Mouse (Mus musculus) bone marrow macrophage, adult 2 months (primary cell): ENCODE measurements around the gene Pspn. TPM values are rescaled to one million over a fixed set of nuclear protein-coding genes. Genes with fewer than 3 reads are reported as not detected.

ENCODE experiments used
- H3K27ac ChIP-seq: 2 replicates; pipeline ENCODE4 v1.5.1; 2012; ENCODE audit warnings: low read depth, low read length; ENCODE audit not compliant: insufficient read depth
- H3K4me1 ChIP-seq: 2 replicates; pipeline ENCODE4 v1.6.1; 2012; ENCODE audit warnings: low read length; ENCODE audit not compliant: control insufficient read depth, insufficient read depth
- H3K4me3 ChIP-seq: 2 replicates; pipeline ENCODE4 v1.5.1; 2012; ENCODE audit warnings: mild to moderate bottlenecking, low read length, moderate library complexity; ENCODE audit not compliant: insufficient read depth
- CTCF ChIP-seq: IDR thresholded peaks from 2 replicates; pipeline ENCODE4 v1.5.1; 2012; ENCODE audit warnings: low read depth, mild to moderate bottlenecking, low read length, moderate library complexity
- POLR2A ChIP-seq: IDR thresholded peaks from 2 replicates; pipeline ENCODE4 v1.6.1; 2012; ENCODE audit warnings: mild to moderate bottlenecking, low read depth, low read length, borderline replicate concordance
- polyA plus RNA-seq: library from polyadenylated mRNA; stranded (reverse); fragments of >200 nt; gene quantifications from 2 replicates; pipeline ENCODE4 v1.2.4, GENCODE M21; 2012; ENCODE audit not compliant: missing spikeins, insufficient read depth, insufficient read length

The Pspn gene
- polyA plus RNA-seq, 1 experiment: not detected

DNA sequence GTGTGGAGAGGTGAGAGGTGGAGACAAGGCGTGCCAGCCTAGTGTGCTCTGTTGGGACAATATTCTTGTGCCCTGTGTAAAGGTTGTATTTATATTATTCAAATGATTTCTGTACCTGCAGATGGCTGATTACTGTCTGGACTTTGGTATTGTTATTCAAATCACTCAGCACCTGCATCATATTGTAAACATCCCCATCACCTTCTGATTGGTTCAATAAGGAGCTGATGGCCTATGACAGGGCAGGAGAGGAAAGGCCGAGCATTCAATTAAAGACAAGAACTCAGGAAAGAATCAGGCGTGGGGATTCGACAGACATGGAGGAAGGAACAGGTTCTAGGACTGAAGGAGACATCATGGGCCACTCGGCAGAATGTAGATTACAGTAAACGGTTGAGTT is 36.2 kb downstream of the Pspn start:
- no peak for TF ChIP-seq POLR2A
- no peak for TF ChIP-seq CTCF
- Histone ChIP-seq H3K27ac (no peak overlapping the region), H3K4me1 (peaks cover 11% of the 10 kb centered on the region), H3K4me3 (no peak overlapping the region)

DNA sequence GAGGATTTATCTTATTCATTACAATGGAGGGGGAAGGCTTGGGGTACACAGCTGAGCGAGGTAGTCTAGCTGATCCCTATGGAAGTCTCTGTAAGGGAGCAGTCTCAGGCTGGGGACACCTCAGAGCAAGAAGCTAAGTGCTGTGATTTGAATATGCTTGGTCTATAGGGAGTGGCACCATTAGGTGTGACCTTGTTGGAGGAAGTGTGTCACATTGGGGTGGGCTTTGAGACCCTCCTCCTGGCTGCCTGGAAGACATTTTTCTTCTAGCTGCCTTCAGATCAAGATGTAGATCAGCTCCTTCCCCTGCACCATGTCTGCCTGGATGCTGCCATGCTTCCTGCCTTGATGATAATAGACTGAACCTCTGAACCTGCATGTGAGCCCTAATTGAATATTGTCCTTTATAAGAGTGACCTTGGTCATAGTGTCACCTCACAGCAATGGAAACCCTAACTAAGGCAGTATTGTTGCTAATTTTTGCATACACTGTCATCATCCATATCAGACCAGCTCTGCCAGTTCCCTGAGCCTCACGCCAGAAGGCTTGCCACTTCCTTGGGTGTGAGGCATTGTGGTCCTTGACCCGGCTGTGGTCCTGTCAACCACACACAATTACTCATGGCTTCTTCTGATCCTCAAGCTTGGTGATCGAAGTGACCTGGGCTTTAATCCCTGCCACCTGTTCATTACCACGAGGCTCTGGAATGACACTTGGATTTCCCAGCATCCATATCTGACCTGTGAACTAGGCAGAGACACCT is 37.0 kb downstream of the Pspn start:
- no peak overlapping the region for H3K27ac ChIP-seq
- H3K4me1 ChIP-seq: peaks cover 14% of the 10 kb centered on the region
- no peak for TF ChIP-seq POLR2A
- no peak for TF ChIP-seq CTCF
- no peak overlapping the region for H3K4me3 ChIP-seq

DNA sequence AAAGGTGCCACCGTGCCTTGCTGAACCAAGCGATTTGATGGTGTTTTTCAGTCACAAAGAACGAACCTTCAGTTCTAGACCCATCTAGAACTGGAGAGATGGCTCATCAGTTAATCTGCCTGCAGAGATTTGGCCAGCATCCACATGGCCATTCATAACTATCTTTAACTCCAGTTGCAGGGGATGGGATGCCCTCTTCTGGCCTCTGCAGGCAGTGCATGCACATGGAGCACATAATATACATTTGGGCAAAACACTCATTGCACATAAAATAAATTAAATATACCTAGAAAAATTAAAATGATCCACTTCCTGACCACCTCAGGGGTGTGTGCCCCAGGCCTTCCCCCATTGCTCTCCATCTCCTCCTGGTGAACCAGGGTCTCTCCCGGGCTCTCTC is 37.9 kb downstream of the Pspn start:
- Histone ChIP-seq H3K4me3 (no peak overlapping the region), H3K27ac (no peak overlapping the region), H3K4me1 (peaks cover 17% of the 10 kb centered on the region)
- TF ChIP-seq CTCF (no peak), POLR2A (no peak)

GRCm38 (mm10) chr17:56958667-56959066 is 41.2 kb downstream of the Pspn start:
- TF ChIP-seq CTCF: no peak
- TF ChIP-seq POLR2A: no peak

DNA sequence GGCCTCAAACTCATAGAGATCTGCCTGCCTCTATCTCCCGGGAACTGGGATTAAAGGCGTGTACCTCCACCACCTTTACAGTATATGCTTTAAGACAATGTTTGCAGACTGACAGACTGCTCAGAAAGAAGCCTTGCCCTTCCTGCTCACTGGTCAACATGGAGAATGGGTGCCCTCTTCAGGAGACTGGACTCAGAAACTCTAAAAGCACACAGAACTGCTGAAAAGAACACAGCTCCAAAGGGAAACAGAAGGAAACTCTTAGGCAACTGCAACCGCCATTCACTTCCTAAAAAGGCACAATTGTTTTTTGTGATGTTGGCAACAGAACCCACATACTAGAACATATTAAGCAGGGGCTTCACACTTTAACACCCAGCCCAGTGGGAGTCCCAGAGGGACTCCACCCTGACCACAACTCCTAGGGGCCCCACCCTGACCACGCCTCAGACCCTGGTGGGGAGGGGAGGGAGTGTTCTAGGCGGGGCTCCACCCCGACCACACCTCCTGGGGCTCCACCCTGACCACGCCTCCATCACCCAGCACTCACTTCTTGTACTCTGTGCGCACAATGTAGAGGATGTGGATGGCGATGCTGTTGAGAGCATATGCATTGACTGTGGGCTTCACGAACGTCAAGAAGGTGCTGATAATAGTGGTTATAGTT is 41.9 kb downstream of the Pspn start:
- Histone ChIP-seq H3K4me1 (peaks cover 6% of the 10 kb centered on the region), H3K4me3 (peak overlapping the region; percentile 21), H3K27ac (peak overlapping the region; percentile 46)
- TF ChIP-seq CTCF (no peak), POLR2A (no peak)

More at GRCm38 (mm10) chr17:56958667-56959066, 41.2 kb downstream of the Pspn start:
- no peak overlapping the region for H3K4me3 ChIP-seq
- H3K4me1 ChIP-seq: peaks cover 6% of the 10 kb centered on the region
- no peak overlapping the region for H3K27ac ChIP-seq

DNA sequence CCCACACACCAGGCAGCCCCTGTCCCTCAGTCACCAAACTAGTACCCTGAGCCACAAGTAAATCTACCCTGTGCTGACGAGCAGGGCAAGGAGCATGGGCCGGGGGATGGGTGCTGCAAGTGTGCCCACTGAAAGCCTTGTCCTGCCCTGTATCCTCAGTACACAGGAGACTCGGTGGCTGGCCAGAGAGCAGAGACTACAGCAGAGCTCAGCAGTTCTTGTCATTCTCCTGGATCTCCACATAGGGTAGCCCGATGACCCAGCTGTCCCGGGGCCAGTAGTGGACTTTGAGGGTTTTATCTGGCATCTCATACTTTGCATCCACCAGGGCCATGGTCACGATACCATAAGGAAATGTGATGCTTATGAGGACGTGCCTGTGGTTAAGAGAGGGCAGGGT is 44.9 kb downstream of the Pspn start:
- Histone ChIP-seq H3K4me1 (peaks cover 6% of the 10 kb centered on the region), H3K4me3 (no peak overlapping the region), H3K27ac (no peak overlapping the region)
- TF ChIP-seq POLR2A (no peak), CTCF (no peak)

DNA sequence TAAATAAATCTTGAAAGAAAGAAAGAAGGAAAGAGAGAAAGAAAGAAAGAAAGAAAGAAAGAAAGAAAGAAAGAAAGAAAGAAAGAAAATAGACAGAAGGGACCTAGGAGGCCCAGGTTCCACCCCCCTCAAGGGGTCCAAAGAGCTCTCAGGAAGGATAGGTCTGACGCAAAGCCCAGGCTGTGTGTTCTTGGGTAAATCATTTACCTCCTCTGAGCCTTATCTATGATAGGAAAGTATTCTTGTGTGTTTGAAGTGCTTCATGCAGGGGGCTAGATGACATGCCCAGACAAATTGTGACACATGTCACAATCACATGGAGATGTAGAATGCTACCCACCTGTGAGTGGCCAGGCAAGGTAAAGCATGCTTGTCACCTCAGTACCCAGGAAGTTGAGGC is 47.2 kb downstream of the Pspn start:
- Histone ChIP-seq H3K4me3 (no peak overlapping the region), H3K4me1 (peaks cover 3% of the 10 kb centered on the region; the same call in 1 of the 2 replicates), H3K27ac (no peak overlapping the region)
- TF ChIP-seq POLR2A (no peak), CTCF (no peak)

DNA sequence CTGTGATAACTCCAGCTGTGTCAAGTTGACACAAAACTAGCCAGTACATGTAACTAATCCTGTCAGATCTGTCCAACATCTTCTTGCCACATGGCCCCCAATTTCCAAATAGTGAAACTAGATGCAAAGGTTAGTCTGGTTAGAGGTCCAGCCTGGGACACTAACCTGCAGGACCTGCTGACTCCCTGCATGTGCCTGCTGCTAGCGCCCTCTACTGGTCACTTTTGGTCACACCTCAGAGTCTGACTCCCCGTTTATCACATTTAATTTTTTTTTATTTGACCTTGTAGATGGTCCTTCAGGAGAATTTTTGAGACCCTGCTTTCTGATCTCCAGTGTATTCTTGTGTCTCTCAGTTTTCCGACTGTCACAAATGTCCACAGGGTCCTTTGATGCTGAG is 48.9 kb downstream of the Pspn start:
- Histone ChIP-seq H3K4me3 (no peak overlapping the region), H3K27ac (no peak overlapping the region), H3K4me1 (no peaks in the 10 kb centered on the region)
- no peak for TF ChIP-seq POLR2A
- TF ChIP-seq CTCF: peak; percentile 99

Other genes starting within 250 kb of the Pspn start
- 0.55 and 0.80 TPM in 2 replicates for gene Nrtn, start 242.5 kb downstream of the Pspn start, polyA plus RNA-seq
- 21.4 and 24.9 TPM in 2 replicates for gene Dus3l, start 235.3 kb downstream of the Pspn start, polyA plus RNA-seq
- gene Prr22, start 229.8 kb downstream of the Pspn start, polyA plus RNA-seq: not detected in 2 replicates
- gene Rfx2, start 169.0 kb downstream of the Pspn start, polyA plus RNA-seq: 1.1 and 1.2 TPM in 2 replicates
- gene Acsbg2, start 125.6 kb downstream of the Pspn start, polyA plus RNA-seq: not detected in 2 replicates
- gene 1700061G19Rik, start 124.5 kb downstream of the Pspn start, polyA plus RNA-seq: not detected in 2 replicates
- gene Mllt1, start 64.6 kb downstream of the Pspn start, polyA plus RNA-seq: 10.8 and 15.5 TPM in 2 replicates
- not detected in 2 replicates for gene Acer1, start 17.9 kb downstream of the Pspn start, polyA plus RNA-seq
- gene Clpp, start 9.7 kb downstream of the Pspn start, polyA plus RNA-seq: 18.1 and 19.6 TPM in 2 replicates
- gene Alkbh7, start 2.7 kb downstream of the Pspn start, polyA plus RNA-seq: 12.5 and 13.6 TPM in 2 replicates
- gene Gtf2f1, start 11.3 kb upstream of the Pspn start, polyA plus RNA-seq: 57.7 and 61.5 TPM in 2 replicates
- gene Gm17949, start 11.5 kb upstream of the Pspn start, polyA plus RNA-seq: not detected in 2 replicates
- gene Khsrp, start 31.5 kb upstream of the Pspn start, polyA plus RNA-seq: 75.7 and 76.5 TPM in 2 replicates
- not detected in 2 replicates for gene Slc25a41, start 41.6 kb upstream of the Pspn start, polyA plus RNA-seq
- gene Crb3, start 59.1 kb upstream of the Pspn start, polyA plus RNA-seq: not detected in 2 replicates
- 15.9 and 19.0 TPM in 2 replicates for gene Slc25a23, start 59.8 kb upstream of the Pspn start, polyA plus RNA-seq
- 145 and 164 TPM in 2 replicates for gene Dennd1c, start 78.5 kb upstream of the Pspn start, polyA plus RNA-seq
- gene Tubb4a, start 87.8 kb upstream of the Pspn start, polyA plus RNA-seq: 0.59 and 0.91 TPM in 2 replicates
- 6.0 and 6.9 TPM in 2 replicates for gene Tnfsf9, start 105.3 kb upstream of the Pspn start, polyA plus RNA-seq
- not detected in 2 replicates for gene Cd70, start 149.8 kb upstream of the Pspn start, polyA plus RNA-seq
- gene Tnfsf14, start 194.2 kb upstream of the Pspn start, polyA plus RNA-seq: 3.5 and 3.8 TPM in 2 replicates
- 89.2 and 101 TPM in 2 replicates for gene C3, start 228.1 kb upstream of the Pspn start, polyA plus RNA-seq
- 60.4 and 60.7 TPM in 2 replicates for gene Gpr108, start 248.4 kb upstream of the Pspn start, polyA plus RNA-seq
- gene Trip10, start 249.4 kb upstream of the Pspn start, polyA plus RNA-seq: 24.6 and 26.6 TPM in 2 replicates